Mouse (Mus musculus) midbrain, postnatal 0 days (tissue): Measurements from ENCODE around the gene Tgtp1. TPM values are rescaled to one million over a fixed set of nuclear protein-coding genes. Genes with fewer than 3 reads are reported as not detected.
"Not testable (repeated sequence)": the region's sequence is repeated elsewhere in the genome, so short reads cannot be mapped to it uniquely, and the experiment has no call there.

Experiments
- ATAC-seq: fragments of 200-750 bp; cut with Nextera tagmentation; 2 replicates; pipeline ENCODE4 v1.8.0; 2017; ENCODE audit warnings: moderate number of reproducible peaks, mild to moderate bottlenecking, moderate TSS enrichment, moderate library complexity; ENCODE audit not compliant: low FRiP score
- DNase-seq: peaks from one replicate; pipeline ENCODE4 v3.0.0-alpha.2; 2015; ENCODE audit warnings: low spot score
- H3K27ac ChIP-seq: fragments of 300-500 bp; sonication (generic); 2 replicates; pipeline ENCODE4 v1.5.1; 2014; ENCODE audit warnings: low read depth, mild to moderate bottlenecking, low read length, mixed read lengths
- H3K27me3 ChIP-seq: fragments of 300-500 bp; sonication (generic); 2 replicates; pipeline ENCODE4 v1.6.1; 2014; ENCODE audit warnings: low read length, control low read depth, mixed read lengths; ENCODE audit not compliant: insufficient read depth
- H3K36me3 ChIP-seq: fragments of 300-500 bp; sonication (generic); 2 replicates; pipeline ENCODE4 v1.6.1; 2014; ENCODE audit warnings: low read length, control low read depth, mixed read lengths; ENCODE audit not compliant: insufficient read depth
- H3K4me1 ChIP-seq: fragments of 300-500 bp; sonication (generic); 2 replicates; pipeline ENCODE4 v1.6.1; 2014; ENCODE audit warnings: mild to moderate bottlenecking, control low read depth, antibody characterized with exemption, low read length, mixed read lengths; ENCODE audit not compliant: insufficient read depth
- H3K4me2 ChIP-seq: fragments of 300-500 bp; sonication (generic); 2 replicates; pipeline ENCODE4 v1.6.1; 2014; ENCODE audit warnings: low read depth, mild to moderate bottlenecking, low read length, mixed read lengths; ENCODE audit not compliant: poor library complexity, severe bottlenecking
- H3K4me3 ChIP-seq: fragments of 300-500 bp; sonication (generic); 2 replicates; pipeline ENCODE4 v1.5.1; 2014; ENCODE audit warnings: low read depth, mild to moderate bottlenecking, low read length, moderate library complexity
- H3K9ac ChIP-seq: fragments of 300-500 bp; sonication (generic); replicated peaks from 2 replicates; pipeline ENCODE4 v1.6.1; 2014; ENCODE audit warnings: mild to moderate bottlenecking, low read length, moderate library complexity, mixed read lengths; ENCODE audit not compliant: poor library complexity, severe bottlenecking
- H3K9me3 ChIP-seq: fragments of 300-500 bp; sonication (generic); 2 replicates; pipeline ENCODE4 v1.6.1; 2016; ENCODE audit warnings: low read length, control low read depth
- WGBS: fragments of 180-500 bp; shearing (Covaris S2); extraction: QIAGEN DNeasy Blood & Tissue Kit; methylation state at CpG from one replicate; pipeline ENCODE4 v1.1.7; 2014; 5-methylcytosine and 5-hydroxymethylcytosine counted together
- polyA plus RNA-seq: library from polyadenylated mRNA; unstranded; fragments of >200 nt; fragmentation: Nextera tagmentation; extraction: Ambion mirVana; gene quantifications from 2 replicates; pipeline ENCODE4 v1.2.1, GENCODE M21; 2015
- total RNA-seq: library from RNA; depleted of rRNA; stranded (reverse); fragments of >200 nt; gene quantifications from 2 replicates; pipeline ENCODE4 v1.2.3, GENCODE M21; 2014; rRNA removed

Tgtp1 gene
- not detected in 2 replicates for total RNA-seq
- polyA plus RNA-seq, result 0.15 TPM in 1 of 2 replicates, not detected in the other

DNA sequence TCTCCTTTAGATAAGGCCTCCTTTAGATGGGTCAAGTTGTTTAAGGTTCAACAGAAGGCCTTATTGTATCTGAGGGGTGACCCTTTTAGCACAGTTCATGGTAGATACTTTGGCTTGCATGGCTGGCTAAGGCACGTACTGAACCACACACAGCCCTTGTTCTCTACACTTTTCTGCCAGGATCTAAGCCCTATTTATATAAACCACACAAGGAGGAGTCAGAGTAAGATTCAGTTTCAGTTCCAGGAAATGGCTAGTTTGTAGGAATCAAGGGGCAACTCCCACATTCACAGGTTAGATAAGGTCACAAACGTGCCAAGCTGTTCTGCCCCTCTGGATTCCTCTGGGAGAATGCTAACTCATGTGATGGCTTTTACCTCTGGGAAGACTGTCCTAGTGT lies at the start of gene Tgtp1:
Tgtp1 (minus strand) TSS at position 155 of the 400 bp plus-strand sequence.
- not testable (repeated sequence) for H3K9me3 ChIP-seq, H3K27me3 ChIP-seq, H3K9ac ChIP-seq, H3K4me2 ChIP-seq, H3K4me1 ChIP-seq, ATAC-seq, DNase-seq, H3K4me3 ChIP-seq, H3K27ac ChIP-seq, H3K36me3 ChIP-seq
- WGBS, result 86% methylated on average over 2 of the region's 2 CpGs

DNA sequence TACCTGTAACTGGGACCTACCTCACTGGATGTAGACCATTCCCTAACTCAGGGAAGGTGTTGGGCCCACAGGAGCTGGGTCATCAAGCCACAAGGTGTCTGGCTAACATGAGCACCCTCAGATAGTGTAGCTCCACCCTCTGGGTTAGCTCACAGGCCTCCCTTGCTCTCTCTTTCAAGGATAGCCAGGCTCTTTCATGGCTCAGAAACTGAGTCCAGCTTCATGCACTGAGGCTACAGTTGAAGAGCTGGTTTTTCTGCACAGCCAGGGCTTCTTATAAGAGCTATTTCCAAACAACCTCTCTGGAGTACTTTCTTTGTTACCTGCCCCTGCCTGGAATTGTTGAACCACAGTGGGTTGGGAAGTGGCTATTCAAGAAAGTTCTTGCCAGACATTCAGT lies 18.1 kb upstream of the Tgtp1 start:
- H3K9me3 ChIP-seq, H3K36me3 ChIP-seq, H3K27ac ChIP-seq, H3K27me3 ChIP-seq, H3K4me1 ChIP-seq, H3K4me3 ChIP-seq, ATAC-seq, H3K4me2 ChIP-seq, DNase-seq, H3K9ac ChIP-seq: not testable (repeated sequence)

DNA sequence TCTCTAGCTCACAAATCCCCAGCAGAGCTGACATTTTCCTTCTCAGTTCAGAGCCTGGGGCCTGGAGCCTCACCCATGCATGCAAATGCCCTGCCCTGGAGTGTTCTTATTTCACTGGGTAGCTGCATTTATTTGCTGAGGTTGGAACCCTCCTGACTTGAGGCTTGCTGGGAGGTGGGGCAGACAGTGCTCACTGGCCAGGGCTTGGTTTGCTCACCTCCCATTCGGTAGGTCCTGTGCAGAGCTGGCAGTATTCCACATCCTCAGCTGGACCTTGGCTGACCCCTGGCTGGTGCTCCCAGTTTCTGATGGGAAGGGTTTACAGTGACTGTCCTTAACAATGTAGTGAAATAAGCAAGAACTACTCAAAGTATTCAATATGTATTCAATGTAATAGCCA lies 12.8 kb upstream of the Tgtp1 start:
- not testable (repeated sequence) for ATAC-seq, H3K9me3 ChIP-seq, H3K27ac ChIP-seq, DNase-seq, H3K4me3 ChIP-seq, H3K4me2 ChIP-seq, H3K36me3 ChIP-seq, H3K9ac ChIP-seq, H3K4me1 ChIP-seq, H3K27me3 ChIP-seq
- WGBS, result 40% methylated on average over 1 of the region's 1 CpGs

DNA sequence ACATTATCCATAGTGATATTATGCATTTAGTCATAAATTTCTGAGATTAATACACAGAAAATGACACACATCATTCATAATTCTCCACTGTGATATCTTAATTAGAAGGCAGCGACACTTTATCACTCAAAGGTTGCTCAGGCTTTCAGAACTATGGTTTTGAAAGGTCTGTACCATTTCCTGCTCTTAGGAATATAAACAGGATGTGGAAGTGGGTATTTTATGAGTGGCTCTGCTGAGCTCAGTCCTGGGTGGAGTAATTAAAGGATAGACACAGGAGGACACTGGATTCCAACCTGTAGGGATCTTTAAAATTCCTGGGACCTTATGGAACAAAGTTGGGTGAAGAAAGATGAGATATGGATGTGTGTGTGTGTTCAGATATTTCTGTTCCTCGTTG lies 12.3 kb upstream of the Tgtp1 start:
- not testable (repeated sequence) for H3K27ac ChIP-seq, H3K9ac ChIP-seq, H3K36me3 ChIP-seq, H3K27me3 ChIP-seq, DNase-seq, ATAC-seq, H3K4me1 ChIP-seq, H3K9me3 ChIP-seq, H3K4me3 ChIP-seq, H3K4me2 ChIP-seq
- WGBS, result 81% methylated on average over 2 of the region's 2 CpGs

DNA sequence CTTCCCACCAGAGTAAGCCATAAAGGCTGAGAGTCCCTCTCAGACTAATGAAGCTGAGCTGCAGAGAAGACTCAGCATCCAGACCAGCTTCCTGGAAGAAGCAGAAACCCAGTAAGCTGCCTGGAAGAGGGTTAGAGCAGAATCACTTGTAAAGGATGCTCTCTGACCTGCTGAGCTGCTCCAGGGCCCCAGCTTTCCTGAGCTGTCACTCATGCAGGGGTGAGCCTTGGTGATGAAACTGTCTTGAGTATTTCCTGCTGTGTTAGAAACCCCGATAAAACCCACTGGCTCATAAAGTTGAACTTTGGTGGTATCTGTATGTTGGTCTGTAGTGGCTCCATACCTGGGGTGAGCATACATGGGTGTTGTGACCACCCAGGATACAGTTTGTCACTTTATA lies 6.4 kb upstream of the Tgtp1 start:
- H3K4me1 ChIP-seq, H3K9me3 ChIP-seq, H3K36me3 ChIP-seq, DNase-seq, H3K4me3 ChIP-seq, H3K27ac ChIP-seq, H3K9ac ChIP-seq, H3K27me3 ChIP-seq, H3K4me2 ChIP-seq, ATAC-seq: not testable (repeated sequence)
- 84% methylated on average over 1 of the region's 1 CpGs for WGBS

DNA sequence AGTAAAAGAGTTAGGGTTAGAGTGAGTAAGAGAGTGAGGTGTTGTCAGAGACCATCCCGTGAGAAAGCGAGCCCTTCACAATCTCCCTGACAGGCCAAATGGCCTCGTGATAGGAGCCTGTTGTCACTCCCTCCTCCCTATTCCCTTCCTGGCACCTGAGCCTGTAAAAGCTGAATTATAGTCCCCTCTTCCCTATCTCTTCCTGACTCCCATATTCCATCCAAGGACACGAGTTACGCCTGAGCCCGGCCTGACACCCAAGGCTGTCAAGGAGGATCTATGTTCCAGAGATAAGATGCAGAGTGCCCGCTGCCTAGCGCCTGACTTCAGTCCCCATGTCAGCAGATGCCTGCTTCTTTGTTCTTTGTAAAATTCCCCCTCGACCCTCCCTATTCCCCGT lies 676 bp downstream of the Tgtp1 start:
- not testable (repeated sequence) for H3K9me3 ChIP-seq, ATAC-seq, H3K36me3 ChIP-seq, H3K27me3 ChIP-seq, H3K4me2 ChIP-seq, H3K27ac ChIP-seq, H3K4me1 ChIP-seq, DNase-seq, H3K9ac ChIP-seq, H3K4me3 ChIP-seq
- 69% methylated on average over 10 of the region's 10 CpGs for WGBS

DNA sequence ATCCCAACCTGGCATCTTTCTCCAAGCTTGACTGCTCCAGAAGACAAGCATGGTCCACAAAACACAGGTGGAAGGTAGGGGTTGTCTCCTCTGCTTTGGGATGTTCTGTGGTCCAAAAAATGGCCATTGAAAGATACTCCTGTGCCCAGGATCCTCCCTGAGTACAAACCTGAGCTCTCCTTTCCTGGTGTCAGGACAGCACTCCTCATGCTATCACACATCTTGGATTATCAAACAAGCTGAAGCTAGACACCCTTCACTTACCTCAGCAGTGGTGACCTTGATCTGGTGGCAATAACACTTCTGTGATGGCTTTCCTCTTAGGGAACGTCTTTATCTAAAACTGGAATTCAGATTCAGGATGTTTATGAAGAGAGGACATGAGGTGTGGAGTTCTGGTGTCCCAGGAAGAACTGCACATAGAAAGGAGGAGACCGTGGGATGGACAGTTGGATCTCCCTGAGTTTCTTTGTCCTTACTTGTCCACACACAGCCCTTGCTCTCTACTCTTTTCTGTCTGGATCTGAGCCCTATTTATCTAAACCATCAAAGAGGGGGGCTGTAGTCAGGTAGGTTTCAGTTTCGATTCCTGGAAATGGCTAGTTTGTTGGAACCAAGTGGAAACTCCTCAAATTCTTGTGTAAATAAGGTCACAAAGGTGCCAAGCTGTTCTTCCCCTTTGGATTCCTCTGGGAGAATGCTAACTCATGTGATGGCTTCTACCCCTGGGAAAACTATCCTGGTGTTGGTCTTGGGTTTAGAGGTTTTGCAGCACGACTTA lies 2.0 kb downstream of the Tgtp1 start, which contains the start of gene Gm12185:
Gm12185 (minus strand) TSS at position 487 of the 781 bp plus-strand sequence.
- H3K9ac ChIP-seq, H3K27ac ChIP-seq, DNase-seq, ATAC-seq, H3K4me2 ChIP-seq, H3K9me3 ChIP-seq, H3K27me3 ChIP-seq, H3K4me3 ChIP-seq, H3K4me1 ChIP-seq, H3K36me3 ChIP-seq: not testable (repeated sequence)
- 69% methylated on average over 4 of the region's 4 CpGs for whole genome bisulfite sequencing

DNA sequence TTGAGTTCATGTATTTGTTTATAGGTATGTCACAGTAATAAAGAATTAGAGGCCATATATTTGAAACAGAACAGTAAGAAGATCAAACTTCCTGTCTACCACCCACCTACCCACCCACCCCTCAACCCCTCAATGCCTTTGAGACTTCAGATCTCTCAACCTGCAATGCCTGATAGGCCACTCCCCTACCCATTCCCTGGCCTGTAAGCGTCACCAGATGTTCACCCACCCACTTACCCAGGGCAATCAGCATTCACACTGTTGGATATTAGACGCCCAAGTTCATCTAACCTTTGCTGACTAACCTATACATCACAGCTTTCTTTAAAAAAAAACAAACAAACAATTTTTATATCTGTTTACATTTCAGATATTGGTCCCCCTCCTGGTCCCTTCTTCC lies 4.0 kb downstream of the Tgtp1 start:
- WGBS, result 80% methylated on average over 2 of the region's 2 CpGs
- H3K4me2 ChIP-seq, H3K4me3 ChIP-seq, H3K27me3 ChIP-seq, H3K4me1 ChIP-seq, H3K9ac ChIP-seq, H3K36me3 ChIP-seq, H3K27ac ChIP-seq, H3K9me3 ChIP-seq, ATAC-seq, DNase-seq: not testable (repeated sequence)

DNA sequence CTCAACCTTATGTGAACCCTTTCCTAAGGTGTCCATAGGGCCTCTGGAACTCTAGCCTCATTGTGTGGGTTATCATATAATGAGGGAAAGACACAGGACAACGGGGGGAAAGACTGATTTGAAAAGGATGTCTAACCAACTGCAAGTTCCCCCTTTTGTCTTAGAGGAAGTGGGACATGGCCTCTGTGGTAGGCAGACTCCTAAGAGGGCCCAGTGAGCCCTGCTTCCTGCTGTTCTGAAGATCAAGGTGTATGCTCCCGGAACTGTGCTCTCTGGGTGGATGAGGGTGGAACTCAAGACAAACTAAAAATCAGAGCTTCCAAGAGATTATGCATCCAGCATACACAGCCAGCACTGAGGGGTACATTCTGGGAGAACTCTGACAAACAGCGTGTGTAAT lies 5.8 kb downstream of the Tgtp1 start:
- 86% methylated on average over 2 of the region's 3 CpGs for WGBS
- H3K9ac ChIP-seq, H3K4me2 ChIP-seq, H3K27ac ChIP-seq, H3K9me3 ChIP-seq, DNase-seq, H3K4me3 ChIP-seq, H3K36me3 ChIP-seq, ATAC-seq, H3K27me3 ChIP-seq, H3K4me1 ChIP-seq: not testable (repeated sequence)
